Mouse (Mus musculus) thymus, adult 18-20 months (tissue): ENCODE data around the gene Zyx.

Experiments used
- DNase-seq, 2 experiments: peaks; one replicate each; pipeline ENCODE4 v3.0.0; 2022; ENCODE audit warnings: mixed read lengths in 2 of 2

Gene Zyx

DNA sequence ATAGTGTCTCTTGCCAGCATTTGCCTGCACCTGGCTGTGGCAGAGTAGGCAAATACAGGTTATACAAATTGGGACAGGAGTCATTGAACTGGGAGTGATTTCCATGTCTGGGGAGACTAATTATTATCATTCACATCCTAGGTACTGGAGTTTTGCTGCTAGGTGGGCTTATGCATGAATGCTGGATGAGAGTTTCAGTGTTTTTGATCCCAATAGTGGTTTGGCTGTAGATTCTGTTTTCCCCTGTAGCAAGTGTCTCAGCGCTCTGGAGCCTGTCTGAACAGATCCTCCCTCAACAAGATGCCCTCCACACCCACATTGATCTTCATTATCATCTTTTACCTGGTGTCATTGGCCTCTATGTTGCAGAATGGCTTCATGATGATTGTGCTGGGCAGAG lies 50.5 kb downstream of the Zyx start, which contains the start of gene Tas2r143:
Gene Tas2r143, plus strand, starts transcription at position 301 of the 400 bp plus-strand sequence.
- DNase-seq, result no peak

- DNase-seq, result no peak
Measured at GRCm38 (mm10) chr6:42405134-42405533, 55.7 kb downstream of the Zyx start, which contains the start of gene Tas2r135. Gene Tas2r135 (plus strand): TSS chr6:42405434.
